Mouse (Mus musculus): Measurements from ENCODE around the gene Oscp1. TPM values are rescaled to one million over a fixed set of nuclear protein-coding genes. Genes with fewer than 3 reads are reported as not detected.

The Oscp1 gene
- total and polyA plus RNA-seq, 2 experiments = 0.20 to 0.37 TPM

- no peak overlapping the region for H3K4me3 ChIP-seq (ENCODE audit: insufficient read depth, low read depth, low read length)
- H3K27me3 ChIP-seq (ENCODE audit: control insufficient read depth, insufficient read depth, low read length) = no peaks in the 10 kb centered on the region
- TF ChIP-seq CTCF (IDR thresholded peaks at IDR 0.05; ENCODE audit: low read depth, low read length) (no peak), POLR2A (IDR thresholded peaks at IDR 0.05; ENCODE audit: extremely low read depth, insufficient read depth, low read length) (no peak)
- no peaks in the 10 kb centered on the region for H3K79me2 ChIP-seq (ENCODE audit: control insufficient read depth, insufficient read depth, low read length)
- no peak for DNase-seq (ENCODE audit: extremely low read depth, low read depth, low spot score)
- H3K9ac ChIP-seq (ENCODE audit: low read depth, low read length) = no peak overlapping the region
- H3K27ac ChIP-seq (replicated peaks; ENCODE audit: insufficient read depth, low read depth, low read length) = peak overlapping the region; percentile 14; the same call in 1 of the 2 replicates
- H3K4me1 ChIP-seq (ENCODE audit: control insufficient read depth, insufficient read depth, low read length) = peaks cover 4% of the 10 kb centered on the region; the same call in 1 of the 2 replicates
- WGBS = 93% methylated on average over 4 of the region's 4 CpGs
- H3K36me3 ChIP-seq (ENCODE audit: control insufficient read depth, insufficient read depth, low read length) = peaks cover 41% of the 10 kb centered on the region
Measured at GRCm38 (mm10) chr4:126134236-126134635, 75.9 kb downstream of the Oscp1 start.

- no peak for DNase-seq (ENCODE audit: extremely low read depth, low read depth, low spot score)
- Histone ChIP-seq H3K79me2 (ENCODE audit: control insufficient read depth, insufficient read depth, low read length) (no peaks in the 10 kb centered on the region), H3K4me1 (ENCODE audit: control insufficient read depth, insufficient read depth, low read length) (peaks cover 5% of the 10 kb centered on the region; the same call in 1 of the 2 replicates), H3K36me3 (ENCODE audit: control insufficient read depth, insufficient read depth, low read length) (peaks cover 40% of the 10 kb centered on the region), H3K4me3 (ENCODE audit: insufficient read depth, low read depth, low read length) (no peak overlapping the region), H3K27ac (replicated peaks; ENCODE audit: insufficient read depth, low read depth, low read length) (peak overlapping the region; percentile 20; the same call in 1 of the 2 replicates), H3K27me3 (ENCODE audit: control insufficient read depth, insufficient read depth, low read length) (no peaks in the 10 kb centered on the region), H3K9ac (ENCODE audit: low read depth, low read length) (no peak overlapping the region)
- 78% methylated on average over 4 of the region's 4 CpGs for WGBS
- TF ChIP-seq POLR2A (IDR thresholded peaks at IDR 0.05; ENCODE audit: extremely low read depth, insufficient read depth, low read length) = no peak
- no peak for TF ChIP-seq CTCF (IDR thresholded peaks at IDR 0.05; ENCODE audit: low read depth, low read length)
Measured at GRCm38 (mm10) chr4:126134639-126135038, 76.3 kb downstream of the Oscp1 start.

- Histone ChIP-seq H3K79me2 (ENCODE audit: control insufficient read depth, insufficient read depth, low read length) (no peaks in the 10 kb centered on the region), H3K4me3 (ENCODE audit: insufficient read depth, low read depth, low read length) (no peak overlapping the region), H3K27me3 (ENCODE audit: control insufficient read depth, insufficient read depth, low read length) (no peaks in the 10 kb centered on the region), H3K4me1 (ENCODE audit: control insufficient read depth, insufficient read depth, low read length) (peaks cover 9% of the 10 kb centered on the region; the same call in 1 of the 2 replicates), H3K27ac (replicated peaks; ENCODE audit: insufficient read depth, low read depth, low read length) (no peak overlapping the region), H3K9ac (ENCODE audit: low read depth, low read length) (no peak overlapping the region), H3K36me3 (ENCODE audit: control insufficient read depth, insufficient read depth, low read length) (peaks cover 31% of the 10 kb centered on the region)
- DNase-seq (ENCODE audit: extremely low read depth, low read depth, low spot score) = no peak
- TF ChIP-seq CTCF (IDR thresholded peaks at IDR 0.05; ENCODE audit: low read depth, low read length) (no peak), POLR2A (IDR thresholded peaks at IDR 0.05; ENCODE audit: extremely low read depth, insufficient read depth, low read length) (no peak)
- WGBS = 84% methylated on average over 4 of the region's 4 CpGs
Measured at GRCm38 (mm10) chr4:126137773-126138172, 79.4 kb downstream of the Oscp1 start.

GRCm38 (mm10) chr4:126141021-126141420 is 82.7 kb downstream of the Oscp1 start:
- no peaks in the 10 kb centered on the region for H3K79me2 ChIP-seq (ENCODE audit: control insufficient read depth, insufficient read depth, low read length)
- peaks cover 9% of the 10 kb centered on the region; the same call in 1 of the 2 replicates for H3K4me1 ChIP-seq (ENCODE audit: control insufficient read depth, insufficient read depth, low read length)
- H3K27me3 ChIP-seq (ENCODE audit: control insufficient read depth, insufficient read depth, low read length) = no peaks in the 10 kb centered on the region
- peaks cover 16% of the 10 kb centered on the region for H3K36me3 ChIP-seq (ENCODE audit: control insufficient read depth, insufficient read depth, low read length)
- no peak overlapping the region for H3K4me3 ChIP-seq (ENCODE audit: insufficient read depth, low read depth, low read length)
- peak overlapping the region; percentile 18; the same call in 1 of the 2 replicates for H3K9ac ChIP-seq (ENCODE audit: low read depth, low read length)
- peak overlapping the region; percentile 84 for H3K27ac ChIP-seq (replicated peaks; ENCODE audit: insufficient read depth, low read depth, low read length)
- 60% methylated on average over 5 of the region's 5 CpGs for WGBS
- TF ChIP-seq CTCF (IDR thresholded peaks at IDR 0.05; ENCODE audit: low read depth, low read length) = no peak
- TF ChIP-seq POLR2A (IDR thresholded peaks at IDR 0.05; ENCODE audit: extremely low read depth, insufficient read depth, low read length) = no peak
- DNase-seq (ENCODE audit: extremely low read depth, low read depth, low spot score) = no peak

Other genes starting within 250 kb of the Oscp1 start
- gene Csf3r, start 34.0 kb upstream of the Oscp1 start, total RNA-seq (2014; rRNA removed) = 0.37 and 0.94 TPM in 2 replicates
- 1.4 and 2.9 TPM in 2 replicates for gene Csf3r, start 34.0 kb upstream of the Oscp1 start, polyA plus RNA-seq (2012; rRNA removed)
- 31.0 and 31.8 TPM in 2 replicates for gene Mrps15, start 11.6 kb upstream of the Oscp1 start, total RNA-seq (2014; rRNA removed)
- gene Mrps15, start 11.6 kb upstream of the Oscp1 start, polyA plus RNA-seq (2012; rRNA removed) = 31.0 and 35.7 TPM in 2 replicates
- gene Lsm10, start 38.1 kb downstream of the Oscp1 start, total RNA-seq (2014; rRNA removed) = 20.0 and 30.0 TPM in 2 replicates
- 28.4 TPM in 2 replicates for gene Lsm10, start 38.1 kb downstream of the Oscp1 start, polyA plus RNA-seq (2012; rRNA removed)
- gene Stk40, start 45.4 kb downstream of the Oscp1 start, total RNA-seq (2014; rRNA removed) = 6.5 and 10.8 TPM in 2 replicates
- 22.5 and 22.9 TPM in 2 replicates for gene Stk40, start 45.4 kb downstream of the Oscp1 start, polyA plus RNA-seq (2012; rRNA removed)
- gene Eva1b, start 89.2 kb downstream of the Oscp1 start, total RNA-seq (2014; rRNA removed) = 8.0 and 9.5 TPM in 2 replicates
- 15.8 and 18.1 TPM in 2 replicates for gene Eva1b, start 89.2 kb downstream of the Oscp1 start, polyA plus RNA-seq (2012; rRNA removed)
- 0.54 and 0.65 TPM in 2 replicates for gene Sh3d21, start 104.9 kb downstream of the Oscp1 start, total RNA-seq (2014; rRNA removed)
- gene Sh3d21, start 104.9 kb downstream of the Oscp1 start, polyA plus RNA-seq (2012; rRNA removed) = 0.26 and 0.55 TPM in 2 replicates
- gene Thrap3, start 144.2 kb downstream of the Oscp1 start, total RNA-seq (2014; rRNA removed) = 74.3 and 78.6 TPM in 2 replicates
- 25.6 and 29.1 TPM in 2 replicates for gene Thrap3, start 144.2 kb downstream of the Oscp1 start, polyA plus RNA-seq (2012; rRNA removed)
- 7.5 and 8.2 TPM in 2 replicates for gene Map7d1, start 197.8 kb downstream of the Oscp1 start, total RNA-seq (2014; rRNA removed)
- gene Map7d1, start 197.8 kb downstream of the Oscp1 start, polyA plus RNA-seq (2012; rRNA removed) = 18.5 and 19.1 TPM in 2 replicates
- gene Trappc3, start 203.8 kb downstream of the Oscp1 start, total RNA-seq (2014; rRNA removed) = 38.2 and 45.8 TPM in 2 replicates
- 24.1 and 30.6 TPM in 2 replicates for gene Trappc3, start 203.8 kb downstream of the Oscp1 start, polyA plus RNA-seq (2012; rRNA removed)
- gene Col8a2, start 228.2 kb downstream of the Oscp1 start, total RNA-seq (2014; rRNA removed) = 0.07 and 0.09 TPM in 2 replicates
- gene Col8a2, start 228.2 kb downstream of the Oscp1 start, polyA plus RNA-seq (2012; rRNA removed) = 0.10 and 0.17 TPM in 2 replicates

Data from liver, adult 2 months (tissue).